Mouse (Mus musculus): Measurements from ENCODE around the gene Haao. TPM values are rescaled to one million over a fixed set of nuclear protein-coding genes. Genes with fewer than 3 reads are reported as not detected.

Gene Haao
- total RNA-seq, 2 experiments from 2014 or later: 52.6 to 62.7 TPM

GRCm38 (mm10) chr17:83792388-83792787 is 55.4 kb downstream of the Haao start:
- no peak for ATAC-seq (ENCODE audit: poor library complexity, severe bottlenecking)

- ATAC-seq (ENCODE audit: poor library complexity, severe bottlenecking): peak; percentile 87
Observed at GRCm38 (mm10) chr17:83790158-83790557, 57.6 kb downstream of the Haao start.

- ATAC-seq (ENCODE audit: poor library complexity, severe bottlenecking): no peak
Observed at GRCm38 (mm10) chr17:83786418-83786817, 61.3 kb downstream of the Haao start.

- no peak for ATAC-seq (ENCODE audit: poor library complexity, severe bottlenecking)
Observed at GRCm38 (mm10) chr17:83782740-83783139, 65.0 kb downstream of the Haao start.

Other genes starting within 250 kb of the Haao start
- 0.16 TPM in 1 of 2 replicates, not detected in the other for gene Kcng3, start 216.1 kb downstream of the Haao start, total RNA-seq (2015)
- gene Kcng3, start 216.1 kb downstream of the Haao start, total RNA-seq (2017): not detected in 2 replicates
- gene Mta3, start 141.8 kb downstream of the Haao start, total RNA-seq (2015): 79.2 and 84.9 TPM in 2 replicates
- 65.7 and 74.1 TPM in 2 replicates for gene Mta3, start 141.8 kb downstream of the Haao start, total RNA-seq (2017)

All from megakaryocyte, adult 5-6 weeks (primary cell).